Mouse (Mus musculus) adrenal gland, postnatal 14 days (tissue): ENCODE data around the gene Upb1. TPM values are rescaled to one million over a fixed set of nuclear protein-coding genes. Genes with fewer than 3 reads are reported as not detected.
A peak's percentile ranks its signal among the peaks of the same experiment; 100 is the strongest.

Experiments
- DNase-seq: peaks from one replicate; pipeline ENCODE4 v3.0.0; 2021; ENCODE audit warnings: mixed read lengths
- total RNA-seq: library from RNA; stranded (reverse); gene quantifications from 2 replicates; pipeline ENCODE4 v1.2.3, GENCODE M21; 2021

Upb1 gene
- total RNA-seq, 1 experiment from 2014 or later = 24.2 TPM

DNA sequence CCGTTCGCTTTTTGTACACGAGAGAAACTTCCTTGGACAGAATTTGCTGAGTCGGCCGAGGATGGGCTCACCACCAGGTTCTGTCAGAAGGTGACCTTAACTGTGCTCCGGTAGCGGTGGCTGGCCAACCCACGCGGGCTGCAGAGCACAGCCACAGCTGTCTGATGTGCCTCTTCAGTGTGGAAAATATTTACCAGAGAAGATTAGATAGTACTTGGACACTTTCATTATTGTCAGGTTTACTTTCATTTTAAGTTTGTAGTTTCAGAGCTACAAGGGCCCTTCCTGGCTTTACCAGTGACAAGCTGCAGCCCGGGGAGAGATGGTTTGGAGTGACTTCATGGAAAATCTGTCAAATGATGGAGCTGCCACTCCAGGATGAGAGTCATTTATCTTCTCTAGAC, 23.6 kb downstream of the Upb1 start:
- DNase-seq = no peak

DNA sequence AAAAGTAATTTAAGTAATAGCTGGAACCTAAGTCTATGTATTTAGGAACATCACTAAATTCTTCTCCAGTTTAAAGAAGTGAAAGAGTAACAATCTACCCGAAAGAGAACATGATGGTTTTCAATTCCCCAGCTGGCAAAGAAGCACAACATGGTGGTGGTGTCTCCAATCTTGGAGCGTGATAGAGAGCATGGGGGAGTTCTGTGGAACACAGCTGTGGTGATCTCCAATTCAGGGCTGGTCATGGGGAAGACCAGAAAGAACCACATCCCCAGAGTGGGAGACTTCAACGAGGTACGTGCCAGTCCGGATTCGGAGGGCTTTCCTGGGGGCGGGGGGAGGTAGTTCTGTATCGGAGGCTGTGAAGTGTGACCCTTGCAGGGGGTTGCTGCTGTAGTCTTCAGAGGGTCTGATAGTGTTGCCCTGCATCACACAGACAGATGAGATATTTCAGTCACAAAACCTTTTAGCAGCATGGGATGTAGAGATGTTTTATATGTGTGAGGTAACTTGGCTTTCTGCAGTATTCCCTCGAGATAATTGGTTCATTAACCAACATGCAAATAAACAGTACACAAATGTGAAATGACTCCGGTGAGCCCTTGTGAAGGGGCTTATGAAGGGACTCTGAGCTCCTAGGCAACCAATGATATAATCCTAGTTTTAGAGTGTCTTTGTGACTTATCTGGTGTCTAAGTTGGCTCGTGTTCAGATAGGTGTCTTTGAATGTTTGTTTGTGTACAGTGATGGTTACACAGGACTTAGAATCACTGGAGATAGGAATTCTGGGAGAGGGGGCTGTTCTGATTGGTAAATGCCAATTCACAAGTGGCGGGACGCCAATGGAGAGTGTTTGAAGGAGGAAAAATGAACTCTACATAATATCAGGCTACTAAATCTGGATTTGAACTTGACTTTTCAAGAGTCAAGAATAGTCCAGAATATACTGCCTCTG, 27.4 kb downstream of the Upb1 start:
- DNase-seq = no peak

DNA sequence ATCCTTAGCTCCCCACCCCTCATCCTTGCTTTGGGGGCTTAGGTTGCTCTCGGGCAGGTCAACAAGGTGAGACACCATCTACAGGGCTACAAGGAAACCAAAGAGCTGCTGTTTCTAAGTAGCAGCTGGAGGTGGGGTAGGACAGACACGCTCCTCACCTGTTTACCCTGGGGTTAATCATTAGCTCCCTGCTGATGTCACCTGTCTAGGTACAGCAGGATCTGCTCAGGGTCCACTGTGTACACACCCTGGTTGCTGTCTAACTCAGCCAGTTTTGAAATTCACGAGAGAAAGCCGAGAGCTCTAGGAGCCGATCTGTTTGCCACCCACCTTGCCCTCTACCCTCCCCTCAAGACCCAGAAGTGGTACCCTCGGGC, 28.1 kb downstream of the Upb1 start:
- no peak for DNase-seq

DNA sequence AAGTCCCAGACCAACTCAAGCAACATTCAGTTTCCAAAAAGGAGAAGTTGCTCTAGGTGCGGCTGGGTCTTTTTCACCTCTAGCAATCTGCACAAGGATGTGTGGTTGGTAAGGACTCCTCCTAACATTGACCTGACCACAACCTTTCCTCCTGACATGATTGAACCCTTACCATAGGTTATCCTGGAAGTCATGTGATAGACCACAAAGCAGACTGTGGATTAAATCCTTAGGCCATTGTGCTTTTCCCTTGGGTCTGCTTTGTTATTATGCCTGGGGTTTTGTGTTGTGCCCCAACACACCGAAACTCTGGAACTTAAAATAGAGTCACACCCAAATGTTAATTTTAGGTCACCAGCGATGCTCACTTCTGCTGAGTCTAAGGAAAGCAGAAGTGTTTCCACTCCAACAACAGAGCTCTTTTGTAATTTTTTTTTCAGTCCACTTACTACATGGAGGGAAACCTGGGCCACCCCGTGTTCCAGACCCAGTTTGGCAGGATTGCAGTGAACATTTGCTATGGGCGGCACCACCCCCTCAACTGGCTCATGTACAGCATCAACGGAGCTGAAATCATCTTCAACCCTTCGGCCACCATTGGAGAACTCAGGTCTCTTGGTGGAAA, 28.7 kb downstream of the Upb1 start:
- DNase-seq = no peak

DNA sequence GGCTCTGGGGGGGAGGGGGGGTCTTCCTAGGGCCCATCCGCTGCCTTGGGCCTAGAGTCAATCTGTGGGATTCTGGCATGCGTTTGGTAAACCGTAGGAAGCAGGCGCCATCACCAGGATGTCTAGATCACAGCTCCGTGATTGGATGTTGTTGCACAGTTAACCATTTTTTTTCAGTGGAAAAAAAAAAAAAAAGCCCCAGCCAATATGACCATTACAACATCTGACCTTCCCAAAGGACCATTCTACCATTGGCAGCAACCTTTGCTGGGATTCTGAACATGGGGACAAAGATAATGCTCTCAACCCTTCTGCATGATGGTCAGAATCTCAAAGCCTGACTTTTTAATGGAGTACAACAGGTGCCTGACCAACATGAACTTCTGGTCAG, 29.2 kb downstream of the Upb1 start:
- DNase-seq = no peak

DNA sequence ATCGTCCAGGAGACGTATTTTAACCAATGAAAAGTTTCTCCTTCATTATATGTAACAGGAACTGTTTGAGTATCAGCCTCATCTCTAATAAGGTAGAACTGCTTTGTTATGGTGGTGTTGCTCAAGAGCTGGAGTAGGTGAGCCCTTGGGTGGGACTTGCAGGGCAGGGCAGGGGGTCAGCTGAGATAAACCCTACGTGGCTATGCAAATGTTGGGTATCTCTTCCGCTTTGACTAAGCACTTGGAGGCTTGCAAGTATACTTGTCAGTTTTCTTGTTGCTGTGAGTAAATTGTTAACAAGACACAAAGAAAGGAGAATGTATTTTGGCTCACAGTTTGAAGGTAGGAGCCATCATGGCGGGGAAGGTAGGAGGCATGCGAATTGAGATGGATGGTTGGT, 29.7 kb downstream of the Upb1 start:
- no peak for DNase-seq

DNA sequence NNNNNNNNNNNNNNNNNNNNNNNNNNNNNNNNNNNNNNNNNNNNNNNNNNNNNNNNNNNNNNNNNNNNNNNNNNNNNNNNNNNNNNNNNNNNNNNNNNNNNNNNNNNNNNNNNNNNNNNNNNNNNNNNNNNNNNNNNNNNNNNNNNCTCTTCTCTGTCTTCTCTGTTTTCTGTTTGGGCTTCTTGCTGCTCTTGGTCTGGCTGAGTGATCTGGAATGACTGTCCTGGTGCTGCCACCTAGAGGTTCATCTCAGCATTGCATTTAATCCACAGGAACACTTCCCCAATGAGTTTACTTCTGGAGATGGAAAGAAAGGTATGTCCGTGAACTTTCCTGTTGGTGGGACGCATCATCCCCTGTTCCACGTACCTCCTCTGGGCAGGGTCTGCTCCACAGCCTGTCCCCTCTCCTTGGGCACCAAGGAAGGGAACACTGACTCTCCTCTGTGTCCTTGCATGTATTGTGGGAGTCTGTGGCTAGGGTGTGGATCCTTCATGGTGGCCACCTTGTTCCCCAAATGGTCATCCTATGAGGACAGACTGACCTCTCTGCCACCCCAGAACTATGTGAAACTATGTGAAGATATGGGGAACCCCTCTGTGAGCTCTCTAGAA, 35.8 kb downstream of the Upb1 start:
- DNase-seq = peak; percentile 85

DNA sequence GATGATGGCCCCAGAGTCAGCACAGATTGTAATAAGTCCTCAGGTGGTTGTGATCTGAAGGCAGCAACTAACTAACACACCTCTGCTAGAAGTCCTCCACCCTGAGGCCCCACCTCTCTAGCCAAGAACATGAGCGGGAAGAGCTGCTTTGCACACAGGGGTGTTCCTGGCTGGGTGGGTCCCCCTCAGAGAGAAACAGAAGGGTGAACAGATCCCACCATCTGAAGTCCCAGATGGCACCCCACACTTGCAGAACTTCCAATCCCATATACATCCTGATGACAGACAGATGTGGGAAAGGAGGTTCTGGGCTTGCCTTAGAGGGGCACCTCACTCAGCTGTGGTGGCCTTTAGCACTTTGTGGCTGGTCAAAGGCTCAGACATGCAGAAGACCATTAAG, 36.4 kb downstream of the Upb1 start:
- no peak for DNase-seq

DNA sequence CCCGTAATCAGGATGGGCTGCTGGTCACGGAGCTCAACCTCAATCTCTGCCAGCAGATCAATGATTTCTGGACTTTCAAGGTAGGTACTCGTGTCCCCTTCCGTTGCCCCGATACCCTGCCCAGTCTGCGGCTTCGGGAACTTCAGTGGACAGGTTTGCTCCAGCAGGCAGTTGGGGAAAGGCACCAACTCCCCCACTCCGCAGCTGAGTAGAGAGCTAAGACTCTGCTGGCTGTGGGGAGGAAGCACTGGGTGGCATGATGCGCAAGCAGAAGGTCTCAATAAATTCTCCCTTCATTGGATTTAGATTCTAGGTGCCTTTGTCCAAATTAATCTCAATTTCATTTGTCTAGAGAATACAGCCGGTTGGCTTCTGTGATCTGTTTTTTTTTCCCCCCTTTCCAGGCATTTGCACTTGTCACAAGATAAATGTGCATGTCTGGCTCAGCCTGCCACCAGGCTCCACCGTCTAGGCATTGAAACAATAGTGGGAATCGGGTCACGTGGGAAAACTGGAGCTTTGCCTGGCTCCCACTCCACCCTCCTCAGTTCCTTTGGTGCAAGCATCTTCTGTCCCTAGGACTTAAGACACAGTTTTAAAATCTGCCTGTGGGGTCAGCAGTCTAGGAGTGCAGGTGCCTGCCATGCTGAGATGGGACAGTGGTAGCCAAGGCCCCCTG, 37.4 kb downstream of the Upb1 start:
- DNase-seq = peak; percentile 61

DNA sequence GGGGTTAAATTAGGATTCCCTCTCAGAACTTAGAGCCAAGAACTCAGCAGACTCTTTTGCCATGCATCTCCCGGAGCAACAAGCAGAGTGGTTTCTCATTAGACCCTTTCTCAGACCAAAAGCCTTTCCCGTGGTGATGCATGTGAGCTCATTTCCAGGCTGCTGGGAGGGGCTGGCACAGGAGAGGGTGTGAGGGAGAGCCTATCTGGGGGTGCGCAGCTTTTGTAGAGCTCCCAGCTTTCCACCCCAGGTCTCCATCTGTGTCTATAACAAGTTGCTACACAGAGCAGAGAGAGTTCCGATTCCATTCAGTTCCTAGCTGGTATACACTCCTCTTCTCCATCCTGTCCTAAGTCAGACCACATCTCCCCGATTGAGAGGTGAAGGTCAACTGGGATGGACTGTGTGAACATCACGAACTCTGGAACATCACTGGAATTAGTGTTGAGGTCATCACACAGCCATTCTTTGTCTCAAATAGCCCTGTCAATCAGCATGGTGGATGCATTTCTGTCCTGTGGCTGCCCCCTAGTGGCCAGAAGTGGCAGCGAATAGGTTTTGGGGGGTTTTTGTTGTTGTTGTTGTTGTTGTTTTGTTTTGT, 38.4 kb downstream of the Upb1 start:
- DNase-seq = peak; percentile 61

DNA sequence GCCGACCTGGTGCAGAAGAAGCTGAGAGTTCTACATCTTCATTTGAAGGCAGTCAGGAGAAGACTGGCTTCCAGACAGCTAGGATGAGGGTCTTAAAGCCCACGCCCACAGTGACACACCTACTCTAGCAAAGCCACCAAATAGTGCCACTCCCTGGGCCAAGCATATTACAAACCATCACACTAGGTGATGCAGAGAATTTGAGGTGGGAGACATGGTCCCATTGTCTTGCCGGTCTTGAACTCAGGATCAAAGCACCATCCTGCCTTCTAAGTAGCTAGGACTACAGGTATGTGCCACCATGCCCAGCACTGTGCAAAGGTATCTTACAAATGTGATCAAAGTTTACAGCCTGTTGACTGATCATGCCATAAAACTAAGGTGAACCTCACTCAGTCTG, 39.8 kb downstream of the Upb1 start:
- no peak for DNase-seq

DNA sequence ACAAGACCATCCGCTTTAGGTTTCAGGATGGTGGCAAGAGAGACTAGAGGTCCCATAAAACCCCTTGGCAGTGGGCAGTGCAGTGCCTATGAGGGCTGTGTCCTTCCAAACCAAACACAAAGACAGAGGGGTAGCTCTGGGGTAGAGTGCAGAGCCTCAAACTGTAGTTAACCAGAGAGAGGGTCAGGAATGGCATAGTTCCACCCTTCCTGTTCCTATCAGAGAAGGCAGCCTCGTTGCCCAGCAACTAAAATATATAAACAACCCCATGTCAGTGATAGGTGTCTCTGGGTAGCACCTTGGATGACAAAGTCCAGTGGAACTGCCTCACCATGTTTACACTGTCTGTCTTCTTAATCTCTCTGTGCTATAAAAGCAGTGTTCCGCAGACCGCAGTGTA, 40.9 kb downstream of the Upb1 start:
- no peak for DNase-seq

DNA sequence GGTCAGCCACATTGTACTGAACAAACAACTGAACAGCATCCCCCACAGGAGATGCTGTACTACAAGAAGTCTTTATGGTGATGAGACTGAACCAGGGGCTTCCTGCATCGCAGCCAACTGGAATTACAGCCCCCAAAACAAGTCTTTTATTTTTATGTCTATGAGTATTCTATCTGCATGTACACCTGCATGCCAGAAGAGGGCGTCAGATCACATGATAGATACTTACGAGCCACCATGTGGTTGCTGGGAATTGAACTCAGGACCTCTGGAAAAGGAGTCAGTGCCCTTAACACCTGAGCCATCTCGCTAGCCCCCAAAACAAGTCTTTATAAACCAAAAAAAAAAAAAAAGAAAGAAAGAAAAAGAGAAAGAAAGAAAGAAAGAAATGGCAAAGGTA, 42.1 kb downstream of the Upb1 start:
- DNase-seq = no peak

DNA sequence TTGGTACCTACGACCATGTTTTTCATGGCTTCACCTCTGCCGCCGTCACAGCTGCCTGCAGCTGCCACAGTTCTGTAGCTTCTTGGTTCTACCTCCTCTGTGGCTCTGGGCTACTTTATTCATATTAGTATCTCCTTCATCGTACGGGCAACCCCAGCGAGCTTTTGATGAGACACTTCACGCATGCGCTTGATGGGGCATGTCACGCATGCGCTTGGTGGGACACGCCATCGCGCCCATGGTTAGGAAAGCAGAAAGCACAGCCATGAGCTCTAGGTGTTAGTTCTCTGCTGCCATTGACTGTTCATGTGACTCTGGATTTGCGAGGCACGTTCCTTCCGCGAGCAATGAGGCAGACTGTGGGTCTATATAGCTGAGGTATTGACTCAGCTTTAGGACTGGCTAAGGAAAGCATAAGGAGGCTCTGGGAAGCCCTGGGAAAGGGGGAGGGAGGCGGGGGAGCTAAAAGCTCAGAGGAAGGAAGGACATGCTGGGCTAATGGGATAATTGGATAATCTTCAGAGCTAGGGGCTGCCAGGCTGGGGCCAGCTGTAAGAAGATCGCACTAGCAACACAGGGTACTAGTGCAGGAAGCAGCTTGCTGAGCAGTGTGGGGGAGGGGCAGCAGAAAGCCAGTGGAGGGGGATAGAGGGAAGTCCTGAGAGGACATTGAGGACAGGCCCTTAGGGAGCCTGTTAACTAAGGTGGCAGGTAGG, 43.4 kb downstream of the Upb1 start:
- peak; percentile 42 for DNase-seq

DNA sequence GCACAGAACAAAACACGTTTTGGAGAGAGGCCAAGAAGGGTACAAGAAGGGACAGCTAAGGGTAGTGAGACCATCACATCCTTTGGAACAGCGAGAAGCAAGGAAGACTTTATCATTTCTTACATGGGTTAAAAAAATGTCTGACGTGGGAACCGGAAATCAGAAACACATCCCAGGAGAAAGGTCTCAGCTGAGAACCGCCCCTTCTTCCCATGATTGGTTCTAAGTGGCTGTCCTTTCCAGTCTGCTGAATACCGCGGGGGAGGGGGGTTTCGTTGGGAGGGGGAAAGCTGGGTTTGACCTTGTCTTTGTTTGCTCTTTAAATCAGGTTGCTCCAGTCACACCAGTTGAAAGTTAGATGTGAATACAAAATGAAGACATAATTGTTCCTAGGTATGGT, 44.1 kb downstream of the Upb1 start:
- no peak for DNase-seq

DNA sequence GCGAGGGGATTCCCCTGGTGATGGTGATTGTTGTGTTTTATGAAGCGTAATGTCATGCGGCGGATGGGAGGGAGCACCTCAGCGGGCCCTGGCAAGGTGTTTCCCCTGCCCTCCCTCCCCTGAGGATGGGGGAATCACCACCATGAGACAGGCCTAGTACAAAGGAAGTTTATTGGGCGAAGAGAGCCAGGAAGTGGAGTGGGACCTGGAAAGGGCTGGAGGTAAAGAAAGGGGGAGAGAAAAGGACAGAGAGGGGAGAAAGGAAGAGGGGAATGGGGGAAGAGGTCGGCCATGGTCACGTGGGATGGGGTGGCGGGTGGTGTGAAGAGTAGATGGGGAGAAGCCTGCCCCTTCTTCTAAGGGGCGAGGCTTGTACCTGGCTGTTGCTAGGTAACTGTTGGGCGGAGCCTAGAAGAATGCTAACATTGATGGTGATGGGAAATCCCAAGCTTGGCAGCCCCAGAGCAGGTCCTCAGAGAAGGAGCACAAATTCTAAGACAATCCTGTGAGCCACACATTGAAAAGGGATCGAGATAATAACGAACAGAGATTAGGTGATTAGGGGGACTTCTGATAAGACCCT, 45.7 kb downstream of the Upb1 start:
- DNase-seq = peak; percentile 55

DNA sequence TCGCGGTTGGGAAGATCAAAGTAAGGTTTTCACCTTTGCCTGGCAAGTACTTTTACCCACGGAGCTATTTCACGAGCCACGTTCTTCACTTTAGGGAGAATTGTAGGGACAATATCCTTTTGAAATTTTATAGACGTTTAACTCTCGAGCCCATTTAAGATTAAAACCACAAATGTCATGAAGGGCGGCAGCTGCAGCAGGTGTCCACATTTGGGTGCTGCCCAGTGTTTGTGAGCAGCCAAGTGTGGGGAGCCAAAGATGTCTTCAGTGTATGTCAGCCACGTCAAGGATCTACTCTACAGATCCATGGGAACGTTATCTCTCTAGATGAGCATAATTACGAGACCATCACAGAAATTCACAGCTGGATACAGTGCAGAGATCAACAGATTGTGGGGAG, 46.6 kb downstream of the Upb1 start:
- DNase-seq = no peak

DNA sequence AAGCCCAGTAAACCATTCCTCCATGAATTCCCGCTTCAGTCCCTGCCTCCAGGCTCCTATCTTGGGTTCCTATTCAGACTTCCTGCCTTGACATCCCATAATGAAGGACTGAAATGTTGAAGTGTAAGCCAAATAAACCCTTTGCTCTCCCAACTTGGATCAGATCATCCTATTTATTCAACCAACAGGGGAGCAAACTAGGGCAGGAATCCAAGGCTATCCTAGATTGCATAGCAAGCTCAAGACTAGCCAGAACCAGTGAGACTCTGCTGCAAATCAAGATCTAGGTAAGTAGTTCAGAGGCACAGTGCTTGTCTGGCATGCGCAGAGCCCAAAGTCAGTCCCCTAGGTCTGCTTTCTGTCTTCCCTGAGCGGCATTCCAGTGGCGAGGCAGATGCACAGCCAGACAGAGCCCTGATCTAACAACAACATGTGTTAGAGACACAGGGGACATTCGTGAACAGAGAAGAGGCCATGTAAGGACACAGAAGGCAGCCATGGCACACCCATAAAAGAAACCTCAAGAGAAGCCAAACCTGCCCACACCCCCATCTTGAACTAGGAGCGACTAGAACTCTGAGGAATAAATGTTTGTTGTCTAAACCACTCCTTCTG, 48.0 kb downstream of the Upb1 start:
- no peak for DNase-seq

DNA sequence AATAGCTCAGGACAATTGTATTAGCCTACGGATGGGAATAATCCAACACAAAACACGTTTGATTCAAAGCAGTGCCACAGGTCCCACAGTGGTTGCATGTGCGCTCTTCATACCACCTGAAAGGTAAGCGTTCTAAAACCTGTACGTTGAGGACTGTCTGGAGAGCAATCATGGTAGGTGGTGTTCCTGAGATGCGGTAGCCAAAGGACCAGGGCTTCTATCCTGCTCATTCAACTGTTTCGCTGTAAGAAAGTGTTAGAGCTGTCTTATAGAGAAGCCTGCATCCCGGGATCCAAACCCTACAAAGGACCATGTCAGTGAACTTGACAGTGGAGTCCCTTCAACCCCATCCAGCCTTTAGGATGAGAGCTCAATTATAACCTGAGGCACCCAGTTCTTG, 49.4 kb downstream of the Upb1 start:
- DNase-seq = no peak

DNA sequence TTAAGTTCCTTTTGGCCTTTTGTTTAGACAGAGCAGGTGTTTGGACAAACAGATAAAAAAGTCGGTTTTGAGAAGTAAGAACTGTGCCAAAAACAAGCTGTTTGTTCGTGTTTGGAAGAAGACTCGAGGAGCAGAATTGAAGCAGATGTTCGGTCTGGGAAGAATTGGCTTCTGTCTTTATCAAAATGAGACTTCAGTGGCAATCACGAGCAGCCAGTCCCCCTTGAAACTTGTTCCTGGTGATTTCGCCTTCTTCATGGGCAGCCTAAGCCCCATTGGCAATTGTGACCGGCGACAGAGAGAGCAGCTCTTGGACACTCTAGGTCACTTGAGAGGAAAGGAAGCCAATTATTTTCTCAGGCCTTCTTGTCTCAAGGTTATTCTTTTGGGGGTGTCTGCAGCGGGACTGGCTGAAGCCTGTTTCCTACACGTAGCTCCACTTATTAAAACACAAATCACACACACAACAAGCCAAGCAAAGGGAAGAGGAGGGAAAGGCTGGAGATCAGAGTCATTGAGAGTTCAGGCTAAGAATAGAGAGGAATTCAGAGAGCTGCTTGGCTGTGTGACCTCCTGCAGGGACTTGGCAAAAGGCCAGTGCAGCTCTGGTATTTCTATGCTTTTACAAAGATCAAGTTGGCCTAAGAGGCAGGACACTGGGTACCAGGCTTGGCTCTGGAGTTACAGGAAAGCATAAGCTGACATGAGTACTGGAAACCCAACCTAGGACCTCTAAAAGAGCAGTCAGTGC, 50.3 kb downstream of the Upb1 start:
- peak; percentile 81 for DNase-seq
